Mouse (Mus musculus) forebrain, embryonic 10.5 days (tissue): ENCODE results near the gene Stx19. TPM values are rescaled to one million over a fixed set of nuclear protein-coding genes. Genes with fewer than 3 reads are reported as not detected.

Experiments
- DNase-seq: peaks from one replicate; pipeline ENCODE4 v3.0.0-alpha.2; 2017; ENCODE audit warnings: low spot score; ENCODE audit errors: extremely low spot score
- H3K27ac ChIP-seq: fragments of 300-500 bp; sonication (generic); 2 replicates; pipeline ENCODE4 v1.5.1; 2016; ENCODE audit warnings: mild to moderate bottlenecking
- H3K27me3 ChIP-seq: fragments of 300-500 bp; sonication (generic); 2 replicates; pipeline ENCODE4 v1.6.1; 2016; ENCODE audit warnings: mild to moderate bottlenecking; ENCODE audit not compliant: poor library complexity, severe bottlenecking
- H3K36me3 ChIP-seq: fragments of 300-500 bp; sonication (generic); replicated peaks from 2 replicates; pipeline ENCODE4 v1.6.1; 2016; ENCODE audit warnings: mild to moderate bottlenecking, moderate library complexity
- H3K4me1 ChIP-seq: fragments of 300-500 bp; sonication (generic); 2 replicates; pipeline ENCODE4 v1.6.1; 2016
- H3K4me3 ChIP-seq: fragments of 300-500 bp; sonication (generic); 2 replicates; pipeline ENCODE4 v1.5.1; 2016; ENCODE audit warnings: mild to moderate bottlenecking, moderate library complexity
- H3K9me3 ChIP-seq: fragments of 300-500 bp; sonication (generic); 2 replicates; pipeline ENCODE4 v1.6.1; 2016; ENCODE audit warnings: mild to moderate bottlenecking, moderate library complexity
- WGBS: fragments of 180-500 bp; shearing (Covaris S2); methylation state at CpG from one replicate; pipeline ENCODE4 v1.1.7; 2016; 5-methylcytosine and 5-hydroxymethylcytosine counted together
- microRNA-seq: library from miRNA; unstranded; fragments of <30 nt; microRNA quantifications from one replicate; pipeline ENCODE4, GENCODE M21; 2017
- polyA plus RNA-seq: library from polyadenylated mRNA; unstranded; fragments of >200 nt; fragmentation: Nextera tagmentation; extraction: Ambion mirVana; gene quantifications from 2 replicates; pipeline ENCODE4 v1.2.1, GENCODE M21; 2016

Gene Stx19
- polyA plus RNA-seq, 1 experiment from 2014 or later, result 0.30 TPM

- DNase-seq, result no peak
- Histone ChIP-seq H3K27me3 (peaks cover 4% of the 10 kb centered on the region; the same call in 1 of the 2 replicates), H3K36me3 (no peaks in the 10 kb centered on the region), H3K4me1 (peaks cover 16% of the 10 kb centered on the region), H3K9me3 (no peaks in the 10 kb centered on the region), H3K27ac (no peak overlapping the region), H3K4me3 (0 out of 2 replicates have a peak overlapping the region, but pooled peaks have one; percentile 69)
- WGBS, result 85% methylated on average over 6 of the region's 6 CpGs
Observed at GRCm38 (mm10) chr16:62855385-62855784, 40.9 kb downstream of the Stx19 start.

DNA sequence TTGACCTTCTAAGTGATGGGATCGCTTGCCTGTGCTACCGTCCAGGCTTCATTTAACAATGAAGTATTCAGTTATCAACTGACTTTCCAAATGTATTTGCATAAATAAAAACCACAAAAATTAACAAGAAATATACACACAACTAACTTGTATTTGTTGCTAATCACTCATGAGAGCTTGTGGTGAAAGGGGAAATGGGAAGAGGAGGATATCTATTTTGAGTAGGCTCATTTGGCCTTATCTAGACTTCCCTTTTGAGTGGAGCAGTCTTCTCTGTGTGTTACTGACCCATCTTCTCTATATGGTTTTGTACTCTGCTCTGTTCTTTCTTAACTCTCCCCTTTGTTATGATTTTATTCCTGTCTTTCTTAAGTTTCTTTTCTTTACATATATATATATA, 41.8 kb downstream of the Stx19 start:
- no peak for DNase-seq

DNA sequence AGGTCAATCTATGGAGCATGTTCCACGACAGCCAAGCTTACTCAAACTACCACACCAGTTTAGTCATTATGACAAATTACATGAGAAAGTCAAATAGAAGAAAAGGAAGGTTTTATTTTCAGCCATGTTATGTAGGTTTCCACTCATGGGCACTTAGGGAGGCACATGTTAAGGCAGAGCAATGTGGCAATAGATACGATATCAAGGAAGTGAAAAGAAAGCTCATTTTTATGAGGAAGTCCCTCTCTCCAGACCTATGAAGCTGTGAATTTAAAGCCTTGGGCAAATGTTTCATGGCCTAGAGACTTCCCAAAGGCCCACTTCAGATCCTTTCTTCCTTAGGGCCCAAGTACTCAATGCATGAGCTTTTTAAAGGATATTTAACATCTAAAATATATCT, 43.0 kb downstream of the Stx19 start:
- Histone ChIP-seq H3K27ac (no peak overlapping the region), H3K9me3 (no peaks in the 10 kb centered on the region), H3K27me3 (peaks cover 4% of the 10 kb centered on the region; the same call in 1 of the 2 replicates), H3K4me1 (peaks cover 16% of the 10 kb centered on the region), H3K4me3 (no peak overlapping the region), H3K36me3 (no peaks in the 10 kb centered on the region)
- 91% methylated on average over 2 of the region's 2 CpGs for WGBS
- DNase-seq, result no peak

More for the DNA sequence above, 41.8 kb downstream of the Stx19 start:
- 93% methylated on average over 2 of the region's 2 CpGs for WGBS
- Histone ChIP-seq H3K36me3 (no peaks in the 10 kb centered on the region), H3K4me1 (peaks cover 16% of the 10 kb centered on the region), H3K27me3 (peaks cover 4% of the 10 kb centered on the region; the same call in 1 of the 2 replicates), H3K27ac (no peak overlapping the region), H3K9me3 (no peaks in the 10 kb centered on the region), H3K4me3 (no peak overlapping the region)

- Histone ChIP-seq H3K4me3 (no peak overlapping the region), H3K27ac (no peak overlapping the region), H3K36me3 (no peaks in the 10 kb centered on the region), H3K27me3 (peaks cover 4% of the 10 kb centered on the region; the same call in 1 of the 2 replicates), H3K9me3 (no peaks in the 10 kb centered on the region), H3K4me1 (peaks cover 16% of the 10 kb centered on the region)
- DNase-seq, result no peak
- 95% methylated on average over 1 of the region's 1 CpGs for WGBS
Observed at GRCm38 (mm10) chr16:62858018-62858417, 43.5 kb downstream of the Stx19 start.

GRCm38 (mm10) chr16:62860140-62860539, 45.7 kb downstream of the Stx19 start:
- H3K27me3 ChIP-seq, result peaks cover 4% of the 10 kb centered on the region; the same call in 1 of the 2 replicates
- no peak overlapping the region for H3K27ac ChIP-seq
- H3K4me3 ChIP-seq, result no peak overlapping the region
- no peak for DNase-seq
- H3K36me3 ChIP-seq, result no peaks in the 10 kb centered on the region
- no peaks in the 10 kb centered on the region for H3K9me3 ChIP-seq
- 94% methylated on average over 1 of the region's 1 CpGs for WGBS
- H3K4me1 ChIP-seq, result peaks cover 4% of the 10 kb centered on the region; the same call in 1 of the 2 replicates

DNA sequence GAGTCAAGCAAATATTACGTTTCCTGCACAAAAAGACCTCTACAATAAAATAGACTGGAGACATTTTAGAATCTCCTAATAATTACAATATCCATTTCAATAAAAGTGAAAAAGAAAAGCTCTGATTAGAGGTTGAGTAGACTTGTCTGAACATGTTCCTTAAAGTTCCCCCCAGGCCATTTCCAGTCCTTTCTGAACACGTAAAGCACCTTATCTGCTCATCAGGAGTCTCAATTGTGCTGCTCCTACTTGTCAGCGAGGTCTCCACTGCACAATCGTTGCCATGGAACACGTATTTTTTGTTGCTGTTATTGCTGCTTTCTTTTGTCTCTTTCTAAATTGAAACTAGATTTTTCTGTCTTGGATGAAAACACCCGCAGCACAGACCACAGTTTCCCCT, 47.0 kb downstream of the Stx19 start:
- Histone ChIP-seq H3K4me1 (no peaks in the 10 kb centered on the region), H3K9me3 (no peaks in the 10 kb centered on the region), H3K4me3 (no peak overlapping the region), H3K27ac (no peak overlapping the region), H3K36me3 (no peaks in the 10 kb centered on the region), H3K27me3 (no peaks in the 10 kb centered on the region)
- DNase-seq, result no peak
- 80% methylated on average over 6 of the region's 6 CpGs for WGBS

GRCm38 (mm10) chr16:62872688-62873117, 58.2 kb downstream of the Stx19 start:
- no peaks in the 10 kb centered on the region for H3K36me3 ChIP-seq
- H3K4me3 ChIP-seq, result no peak overlapping the region
- H3K4me1 ChIP-seq, result peaks cover 6% of the 10 kb centered on the region; the same call in 1 of the 2 replicates

GRCm38 (mm10) chr16:62873180-62873579, 58.7 kb downstream of the Stx19 start:
- WGBS, result 85% methylated on average over 4 of the region's 4 CpGs
- no peaks in the 10 kb centered on the region; the same call in 1 of the 2 replicates for H3K9me3 ChIP-seq
- H3K36me3 ChIP-seq, result no peaks in the 10 kb centered on the region
- H3K4me3 ChIP-seq, result no peak overlapping the region
- H3K27ac ChIP-seq, result no peak overlapping the region
- no peak for DNase-seq
- H3K27me3 ChIP-seq, result no peaks in the 10 kb centered on the region
- peaks cover 6% of the 10 kb centered on the region; the same call in 1 of the 2 replicates for H3K4me1 ChIP-seq

More at GRCm38 (mm10) chr16:62872688-62873117, 58.2 kb downstream of the Stx19 start:
- 86% methylated on average over 5 of the region's 5 CpGs for WGBS
- Histone ChIP-seq H3K9me3 (no peaks in the 10 kb centered on the region; the same call in 1 of the 2 replicates), H3K27ac (no peak overlapping the region), H3K27me3 (no peaks in the 10 kb centered on the region)
- no peak for DNase-seq

Small RNA genes lying within 50 kb of the gene (microRNA-seq; reads per million reads assigned to microRNA genes)
- gene Gm25986, result not detected

Other genes starting within 250 kb of the Stx19 start
- 9.3 and 9.5 TPM in 2 replicates for gene Nsun3, start 27.9 kb upstream of the Stx19 start, polyA plus RNA-seq
- 15.3 and 16.4 TPM in 2 replicates for gene Arl13b, start 32.4 kb downstream of the Stx19 start, polyA plus RNA-seq
- 16.9 and 17.0 TPM in 2 replicates for gene Pros1, start 39.6 kb downstream of the Stx19 start, polyA plus RNA-seq